Mouse (Mus musculus): ENCODE results near the gene Axl. TPM values are rescaled to one million over a fixed set of nuclear protein-coding genes. Genes with fewer than 3 reads are reported as not detected.

The Axl gene
- polyA plus RNA-seq, 1 experiment from 2014 or later, result 52.1 TPM

GRCm38 (mm10) chr7:25787456-25788219, 867 bp downstream of the Axl start:
- Histone ChIP-seq H3K27ac (ENCODE audit: low read depth, low read length) (peak overlapping the region; percentile 46; the same call in 1 of the 2 replicates), H3K4me3 (ENCODE audit: low read depth, low read length) (peak overlapping the region; percentile 58), H3K4me1 (replicated peaks; ENCODE audit: control insufficient read depth, insufficient read depth, low read length) (0 out of 2 replicates have a peak, but pooled peaks cover 6% of the 10 kb centered on the region), H3K4me2 (replicated peaks; ENCODE audit: low read depth) (peak overlapping the region; percentile 89), H3K36me3 (ENCODE audit: control insufficient read depth, insufficient read depth) (no peaks in the 10 kb centered on the region), H3K9ac (ENCODE audit: low read depth, low read length) (0 out of 2 replicates have a peak overlapping the region, but pooled peaks have one; percentile 58), H3K9me3 (ENCODE audit: control insufficient read depth) (no peaks in the 10 kb centered on the region), H3K27me3 (replicated peaks; ENCODE audit: control insufficient read depth, insufficient read depth, low read length) (no peaks in the 10 kb centered on the region)
- no peak for TF ChIP-seq CTCF (IDR thresholded peaks at IDR 0.05; ENCODE audit: low read depth)
- WGBS, result 35% methylated on average over 9 of the region's 9 CpGs
- no peak for ATAC-seq

- Histone ChIP-seq H3K9me3 (ENCODE audit: control insufficient read depth) (no peaks in the 10 kb centered on the region), H3K4me2 (replicated peaks; ENCODE audit: low read depth) (peak overlapping the region; percentile 89), H3K27me3 (replicated peaks; ENCODE audit: control insufficient read depth, insufficient read depth, low read length) (no peaks in the 10 kb centered on the region), H3K27ac (ENCODE audit: low read depth, low read length) (no peak overlapping the region; the same call in 1 of the 2 replicates), H3K4me3 (ENCODE audit: low read depth, low read length) (peak overlapping the region; percentile 58; the same call in 1 of the 2 replicates), H3K36me3 (ENCODE audit: control insufficient read depth, insufficient read depth) (no peaks in the 10 kb centered on the region), H3K9ac (ENCODE audit: low read depth, low read length) (0 out of 2 replicates have a peak overlapping the region, but pooled peaks have one; percentile 26), H3K4me1 (replicated peaks; ENCODE audit: control insufficient read depth, insufficient read depth, low read length) (0 out of 2 replicates have a peak, but pooled peaks cover 6% of the 10 kb centered on the region)
- no peak for TF ChIP-seq CTCF (IDR thresholded peaks at IDR 0.05; ENCODE audit: low read depth)
- no peak for ATAC-seq
- WGBS, result 70% methylated on average over 4 of the region's 4 CpGs
These were observed 1.5 kb downstream of the Axl start for GRCm38 (mm10) chr7:25786974-25787373.

- TF ChIP-seq CTCF (IDR thresholded peaks at IDR 0.05; ENCODE audit: low read depth), result no peak
- no peaks in the 10 kb centered on the region for H3K27me3 ChIP-seq (replicated peaks; ENCODE audit: control insufficient read depth, insufficient read depth, low read length)
- H3K4me3 ChIP-seq (ENCODE audit: low read depth, low read length), result no peak overlapping the region
- ATAC-seq, result no peak
- H3K4me2 ChIP-seq (replicated peaks; ENCODE audit: low read depth), result no peak overlapping the region
- no peaks in the 10 kb centered on the region; the same call in 1 of the 2 replicates for H3K36me3 ChIP-seq (ENCODE audit: control insufficient read depth, insufficient read depth)
- 68% methylated on average over 4 of the region's 4 CpGs for WGBS
- no peak overlapping the region for H3K27ac ChIP-seq (ENCODE audit: low read depth, low read length)
- H3K9me3 ChIP-seq (ENCODE audit: control insufficient read depth), result no peaks in the 10 kb centered on the region
- H3K4me1 ChIP-seq (replicated peaks; ENCODE audit: control insufficient read depth, insufficient read depth, low read length), result 0 out of 2 replicates have a peak, but pooled peaks cover 6% of the 10 kb centered on the region
- no peak overlapping the region for H3K9ac ChIP-seq (ENCODE audit: low read depth, low read length)
These were observed 2.8 kb downstream of the Axl start for GRCm38 (mm10) chr7:25785752-25786151.

- 59% methylated on average over 1 of the region's 1 CpGs for WGBS
- no peak for TF ChIP-seq CTCF (IDR thresholded peaks at IDR 0.05; ENCODE audit: low read depth)
These were observed 3.7 kb downstream of the Axl start for GRCm38 (mm10) chr7:25784808-25785207.

GRCm38 (mm10) chr7:25783746-25784145, 4.8 kb downstream of the Axl start:
- Histone ChIP-seq H3K4me3 (ENCODE audit: low read depth, low read length) (no peak overlapping the region), H3K4me2 (replicated peaks; ENCODE audit: low read depth) (no peak overlapping the region), H3K4me1 (replicated peaks; ENCODE audit: control insufficient read depth, insufficient read depth, low read length) (0 out of 2 replicates have a peak, but pooled peaks cover 4% of the 10 kb centered on the region), H3K36me3 (ENCODE audit: control insufficient read depth, insufficient read depth) (no peaks in the 10 kb centered on the region; the same call in 1 of the 2 replicates), H3K9me3 (ENCODE audit: control insufficient read depth) (no peaks in the 10 kb centered on the region), H3K27ac (ENCODE audit: low read depth, low read length) (no peak overlapping the region), H3K9ac (ENCODE audit: low read depth, low read length) (no peak overlapping the region), H3K27me3 (replicated peaks; ENCODE audit: control insufficient read depth, insufficient read depth, low read length) (no peaks in the 10 kb centered on the region)
- 61% methylated on average over 8 of the region's 8 CpGs for WGBS
- no peak for TF ChIP-seq CTCF (IDR thresholded peaks at IDR 0.05; ENCODE audit: low read depth)
- ATAC-seq, result no peak

More at GRCm38 (mm10) chr7:25784808-25785207, 3.7 kb downstream of the Axl start:
- ATAC-seq, result no peak
- Histone ChIP-seq H3K4me3 (ENCODE audit: low read depth, low read length) (no peak overlapping the region), H3K27ac (ENCODE audit: low read depth, low read length) (no peak overlapping the region), H3K9me3 (ENCODE audit: control insufficient read depth) (no peaks in the 10 kb centered on the region), H3K27me3 (replicated peaks; ENCODE audit: control insufficient read depth, insufficient read depth, low read length) (no peaks in the 10 kb centered on the region), H3K4me2 (replicated peaks; ENCODE audit: low read depth) (no peak overlapping the region), H3K36me3 (ENCODE audit: control insufficient read depth, insufficient read depth) (no peaks in the 10 kb centered on the region; the same call in 1 of the 2 replicates), H3K4me1 (replicated peaks; ENCODE audit: control insufficient read depth, insufficient read depth, low read length) (0 out of 2 replicates have a peak, but pooled peaks cover 4% of the 10 kb centered on the region), H3K9ac (ENCODE audit: low read depth, low read length) (no peak overlapping the region)

- no peak; the same call in 1 of the 2 replicates for TF ChIP-seq CTCF (IDR thresholded peaks at IDR 0.05; ENCODE audit: low read depth)
- no peaks in the 10 kb centered on the region; the same call in 1 of the 2 replicates for H3K36me3 ChIP-seq (ENCODE audit: control insufficient read depth, insufficient read depth)
- WGBS, result 63% methylated on average over 6 of the region's 6 CpGs
- H3K9me3 ChIP-seq (ENCODE audit: control insufficient read depth), result no peaks in the 10 kb centered on the region
- H3K4me3 ChIP-seq (ENCODE audit: low read depth, low read length), result no peak overlapping the region
- ATAC-seq, result no peak
- H3K4me1 ChIP-seq (replicated peaks; ENCODE audit: control insufficient read depth, insufficient read depth, low read length), result 0 out of 2 replicates have a peak, but pooled peaks cover 4% of the 10 kb centered on the region
- H3K27ac ChIP-seq (ENCODE audit: low read depth, low read length), result peak overlapping the region; percentile 57; the same call in 1 of the 2 replicates
- H3K4me2 ChIP-seq (replicated peaks; ENCODE audit: low read depth), result no peak overlapping the region
- H3K27me3 ChIP-seq (replicated peaks; ENCODE audit: control insufficient read depth, insufficient read depth, low read length), result no peaks in the 10 kb centered on the region
- no peak overlapping the region for H3K9ac ChIP-seq (ENCODE audit: low read depth, low read length)
These were observed 5.8 kb downstream of the Axl start for GRCm38 (mm10) chr7:25782744-25783143.

Measured in intestine, postnatal 0 days (tissue).